Mouse (Mus musculus) stomach, postnatal 0 days (tissue): Measurements from ENCODE around the gene Lrrc57.

Experiments used
- CTCF ChIP-seq: IDR thresholded peaks from 2 replicates; pipeline ENCODE4 v1.5.1; 2016; ENCODE audit warnings: antibody characterized with exemption, low read depth, mild to moderate bottlenecking, moderate library complexity
- EP300 ChIP-seq: optimal IDR thresholded peaks from 2 replicates; pipeline ENCODE3; 2016; ENCODE audit warnings: antibody characterized with exemption

GRCm38 (mm10) chr2:120575978-120576377 lies 33.3 kb downstream of the Lrrc57 start:
- TF ChIP-seq EP300 (no peak), CTCF (no peak)
